Mouse (Mus musculus) megakaryocyte, adult 5-6 weeks (primary cell): ENCODE results near the gene Arpc5l. TPM values are rescaled to one million over a fixed set of nuclear protein-coding genes. Genes with fewer than 3 reads are reported as not detected.

Experiments
- ATAC-seq: 2 replicates; pipeline ENCODE4 v1.8.0; 2016; ENCODE audit warnings: mild to moderate bottlenecking, inconsistent platforms; ENCODE audit not compliant: poor library complexity, severe bottlenecking
- total RNA-seq, 2 experiments: library from RNA; stranded (forward) in 1 of 2; stranded (reverse) in 1 of 2; fragments of 153-499, 151-499 nt in 1 of 2; fragments of 221-1000, 200-1000 nt in 1 of 2; gene quantifications; 2 replicates each; pipeline versions ENCODE4 v1.2.3 to v1.2.4; 2015 to 2017

Gene Arpc5l
- 65.4 and 69.5 TPM in 2 replicates for total RNA-seq (2015)
- 38.7 and 49.5 TPM in 2 replicates for total RNA-seq (2017)

DNA sequence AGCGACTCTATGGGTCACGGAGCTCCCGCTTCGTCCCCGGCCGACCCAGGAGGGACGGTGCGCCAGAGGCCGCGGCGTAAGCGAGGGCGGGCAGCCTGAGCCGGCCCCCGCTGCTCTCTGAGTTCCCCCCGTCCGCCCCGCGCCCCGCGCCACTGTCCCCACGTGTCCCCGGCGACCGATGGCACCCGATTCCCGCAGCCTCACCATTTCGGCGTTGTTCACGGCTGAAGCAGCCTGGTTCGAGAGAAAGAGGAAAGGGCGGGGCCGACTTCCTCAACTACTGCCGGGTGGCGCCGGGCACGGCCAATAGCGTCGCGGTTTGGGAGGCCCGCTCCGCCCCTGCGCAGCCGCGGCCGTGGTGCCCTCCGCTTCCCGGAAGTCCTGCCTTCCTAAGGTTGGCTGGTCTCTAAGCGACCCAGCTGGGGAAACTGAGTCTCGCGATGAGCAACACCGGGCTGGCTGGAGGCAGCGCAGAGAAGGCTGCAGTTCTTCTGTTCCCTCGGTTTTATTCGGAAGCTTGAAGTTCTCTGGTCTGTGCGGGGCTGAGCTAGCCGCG, at the start of gene Arpc5l:
Arpc5l (plus strand) TSS at position 469 of the 556 bp plus-strand sequence.
- ATAC-seq, result peak; percentile 80

DNA sequence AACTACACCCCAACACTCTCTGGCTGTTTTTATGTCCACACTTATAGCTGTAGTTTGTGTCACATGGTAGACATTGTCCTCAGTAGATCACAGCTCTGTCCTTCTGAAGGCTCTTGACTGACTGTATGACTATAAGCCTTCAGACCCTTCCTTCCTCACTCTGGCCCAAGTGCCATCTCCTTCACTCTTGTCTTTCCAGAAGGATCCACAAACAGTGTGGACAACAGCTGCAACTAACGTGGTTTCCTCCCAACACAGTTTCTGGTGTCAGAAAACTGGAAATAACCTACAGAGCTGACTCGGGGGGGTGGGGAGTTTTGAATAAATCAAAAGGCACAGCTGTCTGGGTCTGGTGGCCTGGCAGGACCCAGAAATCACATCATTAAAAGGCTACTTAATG, 49.1 kb upstream of the Arpc5l start:
- ATAC-seq, result no peak

GRCm38 (mm10) chr2:38957671-38958223, 47.4 kb upstream of the Arpc5l start:
- ATAC-seq, result 0 out of 2 replicates have a peak, but pooled peaks have one; percentile 23

- no peak for ATAC-seq
Measured at GRCm38 (mm10) chr2:38964198-38964597, 41.0 kb upstream of the Arpc5l start.

GRCm38 (mm10) chr2:38969650-38970049, 35.5 kb upstream of the Arpc5l start:
- no peak; the same call in 1 of the 2 replicates for ATAC-seq

DNA sequence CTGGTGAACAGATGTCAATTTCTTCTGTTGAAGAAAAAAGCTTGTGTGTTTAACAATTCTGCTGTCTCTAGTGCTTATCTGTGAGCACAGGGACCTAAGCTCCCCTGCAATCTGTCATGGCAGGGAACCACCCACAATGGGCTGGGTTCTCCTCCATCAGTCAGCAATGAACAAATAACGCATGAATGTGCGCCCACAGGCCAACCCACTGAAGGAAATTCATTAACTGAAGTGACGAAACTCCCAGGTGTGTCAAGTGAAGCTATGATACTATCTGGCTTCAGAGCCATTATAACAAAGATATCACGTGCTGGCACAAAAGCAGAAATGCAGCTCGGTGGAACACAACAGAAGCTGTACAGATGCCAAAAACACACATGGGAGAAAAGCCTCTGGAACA, 35.1 kb upstream of the Arpc5l start:
- ATAC-seq, result 0 out of 2 replicates have a peak, but pooled peaks have one; percentile 15

DNA sequence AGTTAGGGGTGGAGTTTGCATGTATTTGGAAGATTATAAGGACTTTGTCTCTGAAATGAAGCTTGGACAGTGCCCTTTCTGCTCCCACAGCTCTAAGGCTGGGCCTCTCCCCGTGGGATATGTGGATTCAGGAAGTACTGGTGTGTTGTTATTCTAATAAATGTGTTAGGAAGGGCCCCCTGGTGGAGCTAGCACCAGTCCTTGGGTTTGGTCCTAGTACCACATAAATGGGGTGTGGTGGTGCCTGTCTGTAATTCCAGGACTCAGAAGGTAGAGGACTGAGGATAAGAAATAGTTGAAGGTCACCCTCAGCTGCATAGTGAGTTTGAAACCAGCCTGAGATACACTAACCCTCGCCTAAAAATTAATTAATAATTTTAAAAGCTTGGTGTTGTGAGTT, 31.9 kb upstream of the Arpc5l start:
- no peak for ATAC-seq

- ATAC-seq, result no peak
Measured at GRCm38 (mm10) chr2:38973701-38974100, 31.4 kb upstream of the Arpc5l start.

GRCm38 (mm10) chr2:38974171-38974570, 31.0 kb upstream of the Arpc5l start:
- ATAC-seq, result no peak

DNA sequence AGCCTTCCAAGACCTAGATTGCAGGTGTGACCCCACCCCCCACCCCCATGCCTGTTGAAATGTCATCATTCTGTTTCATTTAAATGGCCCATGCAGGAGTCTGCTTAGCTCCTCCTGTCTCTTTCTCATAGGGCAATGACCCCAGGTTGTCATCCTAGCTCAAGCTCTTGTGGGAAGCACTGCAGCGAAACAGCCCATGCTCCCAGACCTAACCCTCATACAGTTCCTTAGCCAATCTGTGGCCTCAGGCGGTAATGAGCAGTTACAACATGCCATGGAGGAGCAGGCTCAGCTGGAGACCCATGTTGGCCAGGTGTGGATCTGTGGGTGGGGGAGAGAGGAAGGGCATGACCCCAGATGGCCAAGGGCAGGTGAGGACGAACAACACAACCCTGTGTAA, 30.0 kb upstream of the Arpc5l start:
- ATAC-seq, result no peak

GRCm38 (mm10) chr2:38975941-38976805, 29.0 kb upstream of the Arpc5l start:
- no peak for ATAC-seq

GRCm38 (mm10) chr2:38977837-38978236, 27.3 kb upstream of the Arpc5l start:
- no peak for ATAC-seq

DNA sequence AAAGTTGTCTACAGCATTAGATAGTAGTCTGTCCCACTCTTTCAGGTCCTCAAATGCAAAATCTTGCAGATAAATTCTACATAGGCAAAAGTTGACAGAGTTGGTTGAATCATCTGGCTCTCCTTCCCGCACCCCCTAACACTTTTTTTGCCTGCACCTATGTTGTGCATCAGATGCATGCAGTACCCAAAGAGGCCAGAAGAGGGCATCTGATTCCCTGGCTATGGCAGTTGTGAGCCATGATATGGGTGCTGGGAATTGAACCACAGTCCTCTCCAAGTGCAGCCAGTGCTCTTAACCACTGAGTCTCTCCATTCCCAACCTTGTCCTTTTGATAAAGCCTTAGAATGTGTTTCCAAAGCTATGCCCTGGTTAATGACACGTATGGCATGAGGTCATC, 21.7 kb upstream of the Arpc5l start:
- ATAC-seq, result no peak

- ATAC-seq, result no peak
Measured at GRCm38 (mm10) chr2:38986580-38986979, 18.6 kb upstream of the Arpc5l start.

GRCm38 (mm10) chr2:38987371-38987770, 17.8 kb upstream of the Arpc5l start:
- no peak for ATAC-seq

- peak; percentile 34; the same call in 1 of the 2 replicates for ATAC-seq
Measured at GRCm38 (mm10) chr2:38987803-38988510, 17.2 kb upstream of the Arpc5l start.

- ATAC-seq, result peak; percentile 51
Measured at GRCm38 (mm10) chr2:38988929-38989328, 16.2 kb upstream of the Arpc5l start.

- no peak for ATAC-seq
Measured at GRCm38 (mm10) chr2:38992004-38992403, 13.1 kb upstream of the Arpc5l start.

- ATAC-seq, result no peak
Measured at GRCm38 (mm10) chr2:38992452-38992851, 12.7 kb upstream of the Arpc5l start.

- ATAC-seq, result peak; percentile 94
Measured at GRCm38 (mm10) chr2:38997386-38998374, 7.5 kb upstream of the Arpc5l start, which contains the start of gene Wdr38. Wdr38 (plus strand) TSS chr2:38997476.
